8 mouse cellular contexts compared by ENCODE assay signal in genomic region chr3:84313003-84313800, GRCm38 (mm10). TPM values are rescaled to one million over a fixed set of nuclear protein-coding genes. Genes with fewer than 3 reads are reported as not detected.
DNase-seq lines count a peak whose midpoint lies in the region; ATAC-seq and TF ChIP-seq lines count a peak whose summit lies in the region.

No protein-coding gene starts in this region.

- no peak overlapping the region for H3K4me2 ChIP-seq in kidney, embryonic 15.5 days
- H3K4me2 ChIP-seq in forebrain, embryonic 13.5 days = peak overlapping the region; percentile 36
- H3K4me2 ChIP-seq in hindbrain, postnatal 0 days (ENCODE audit: low read depth, low read length) = peak overlapping the region; percentile 24; the same call in 1 of the 2 replicates

- DNase-seq in kidney, adult 11 months = peak; percentile 60
- DNase-seq in hindbrain, postnatal 0 days (ENCODE audit: low spot score) = peak; percentile 91
- peak; percentile 44 to 85 for DNase-seq in left cerebral cortex, adult 9 months (ENCODE audit: low spot score in 2 of 2)
- DNase-seq in spleen, postnatal 36 days (ENCODE audit: low spot score in 2 of 2) = peak; percentile 49 to 61

- no peak overlapping the region for H3K9ac ChIP-seq in kidney, embryonic 15.5 days
- no peak overlapping the region for H3K9ac ChIP-seq in forebrain, embryonic 13.5 days
- H3K9ac ChIP-seq in hindbrain, postnatal 0 days (replicated peaks; ENCODE audit: low read length) = no peak overlapping the region

- H3K4me3 ChIP-seq in kidney, embryonic 15.5 days (replicated peaks) = no peak overlapping the region
- no peak overlapping the region for H3K4me3 ChIP-seq in forebrain, embryonic 13.5 days
- H3K4me3 ChIP-seq in hindbrain, postnatal 0 days (ENCODE audit: low read length) = no peak overlapping the region

- WGBS in kidney, embryonic 15.5 days = 51% methylated on average over 18 of the region's 18 CpGs
- 54% methylated on average over 18 of the region's 18 CpGs for WGBS in forebrain, embryonic 13.5 days
- 49% methylated on average over 18 of the region's 18 CpGs for WGBS in hindbrain, postnatal 0 days

- no peaks in the 10 kb centered on the region for H3K36me3 ChIP-seq in kidney, embryonic 15.5 days
- no peaks in the 10 kb centered on the region for H3K36me3 ChIP-seq in forebrain, embryonic 13.5 days (ENCODE audit: poor library complexity, severe bottlenecking)
- H3K36me3 ChIP-seq in hindbrain, postnatal 0 days (ENCODE audit: insufficient read depth, low read length) = no peaks in the 10 kb centered on the region

- 0 out of 2 replicates have a peak, but pooled peaks cover 3% of the 10 kb centered on the region for H3K27me3 ChIP-seq in kidney, embryonic 15.5 days
- H3K27me3 ChIP-seq in forebrain, embryonic 13.5 days = no peaks in the 10 kb centered on the region
- no peaks in the 10 kb centered on the region for H3K27me3 ChIP-seq in hindbrain, postnatal 0 days (ENCODE audit: insufficient read depth, low read length)

- H3K27ac ChIP-seq in kidney, embryonic 15.5 days = no peak overlapping the region
- no peak overlapping the region for H3K27ac ChIP-seq in forebrain, embryonic 13.5 days
- H3K27ac ChIP-seq in hindbrain, postnatal 0 days = no peak overlapping the region

- ATAC-seq in kidney, embryonic 15.5 days (replicated peaks; ENCODE audit: low FRiP score) = no peak; the same call in 1 of the 2 replicates
- ATAC-seq in cerebellum, adult (ENCODE audit: insufficient number of reproducible peaks, low FRiP score, low TSS enrichment) = 0 out of 2 replicates have a peak, but pooled peaks have one; percentile 60
- ATAC-seq in forebrain, embryonic 13.5 days = peak; percentile 68
- peak; percentile 74 for ATAC-seq in hindbrain, postnatal 0 days
- peak; percentile 74; the same call in 1 of the 2 replicates for ATAC-seq in megakaryocyte-erythroid progenitor cell, adult 5-6 weeks (replicated peaks; ENCODE audit: low FRiP score, low TSS enrichment, poor library complexity, severe bottlenecking)

- no peaks in the 10 kb centered on the region for H3K9me3 ChIP-seq in kidney, embryonic 15.5 days (replicated peaks)
- H3K9me3 ChIP-seq in forebrain, embryonic 13.5 days (replicated peaks) = no peaks in the 10 kb centered on the region
- no peaks in the 10 kb centered on the region for H3K9me3 ChIP-seq in hindbrain, postnatal 0 days (ENCODE audit: low read length)

- peak; percentile 95 for TF ChIP-seq CTCF in hindbrain, postnatal 0 days (IDR thresholded peaks at IDR 0.05; ENCODE audit: low read depth)

- H3K4me1 ChIP-seq in kidney, embryonic 15.5 days = 0 out of 2 replicates have a peak, but pooled peaks cover 6% of the 10 kb centered on the region
- peaks cover 12% of the 10 kb centered on the region for H3K4me1 ChIP-seq in forebrain, embryonic 13.5 days
- H3K4me1 ChIP-seq in hindbrain, postnatal 0 days (ENCODE audit: insufficient read depth, low read length) = no peaks in the 10 kb centered on the region

RNA-seq across cellular contexts. Expression of gene Trim2, which starts 6.5 kb away (rescaled TPM):
- 27.5 and 27.8 TPM in 2 replicates for polyA plus RNA-seq in kidney, embryonic 15.5 days (2015; fragmentation: Nextera tagmentation; extraction: Ambion mirVana)
- 130 and 138 TPM in 2 replicates for polyA plus RNA-seq in forebrain, embryonic 13.5 days (2015; fragmentation: Nextera tagmentation; extraction: Ambion mirVana)
- 217 and 236 TPM in 2 replicates for total RNA-seq in hindbrain, postnatal 0 days (2014; rRNA removed)
- polyA plus RNA-seq in hindbrain, postnatal 0 days (2015; fragmentation: Nextera tagmentation; extraction: Ambion mirVana) = 116 and 130 TPM in 2 replicates
- total RNA-seq in megakaryocyte-erythroid progenitor cell, adult 5-6 weeks (2014; fragmentation: Nextera tagmentation) = 9.3 and 12.1 TPM in 2 replicates
- total RNA-seq in megakaryocyte-erythroid progenitor cell, adult 5-6 weeks (2017) = 4.9 and 6.1 TPM in 2 replicates
